Mouse (Mus musculus): Measurements from ENCODE around the gene Tomm20.

DNA sequence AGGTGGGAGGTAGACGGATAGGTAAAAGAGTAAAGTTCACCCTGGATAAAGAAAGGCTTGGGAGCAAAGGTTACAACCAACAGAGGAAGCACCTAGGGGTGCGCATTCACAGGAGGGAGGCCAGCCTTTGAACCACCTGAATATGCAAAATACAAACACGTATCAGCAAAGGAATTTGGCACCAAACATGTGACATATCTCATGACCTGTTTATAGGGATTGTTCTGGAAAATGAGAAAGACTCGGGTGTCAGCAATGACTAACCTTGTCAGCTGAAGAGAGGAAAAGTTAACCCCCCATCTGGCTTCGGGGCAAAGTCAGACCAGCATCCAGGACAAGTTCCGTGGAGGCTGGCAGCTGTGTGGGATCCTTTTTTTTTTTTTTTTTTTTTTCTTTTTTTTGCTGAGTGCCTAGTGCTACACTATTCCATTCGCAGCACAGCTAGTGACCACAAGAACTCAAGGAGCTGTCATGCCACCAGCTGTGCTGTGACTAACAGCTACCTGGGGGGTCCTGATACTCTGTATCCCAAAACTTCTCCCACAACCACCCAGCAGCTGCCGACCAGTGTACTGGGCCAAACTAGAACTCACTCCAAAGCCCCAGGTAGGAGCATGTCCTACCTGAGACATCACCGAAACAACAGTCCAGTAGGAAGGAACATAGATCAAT is 42.3 kb downstream of the Tomm20 start:
- TF ChIP-seq EP300 (IDR thresholded peaks at IDR 0.05; ENCODE audit: insufficient read depth, low read depth, low read length) (no peak), CTCF (IDR thresholded peaks at IDR 0.05; ENCODE audit: low read depth, low read length) (no peak)

Data from ES-Bruce4 (cell line).